Mouse (Mus musculus) erythroblast, embryonic 14.5 days (primary cell): ENCODE results near the gene Gsdma2.
"Not testable (repeated sequence)": the region's sequence is repeated elsewhere in the genome, so short reads cannot be mapped to it uniquely, and the experiment has no call there.

Experiments used
- GATA1 ChIP-seq: IDR thresholded peaks from 2 replicates; pipeline ENCODE4 v1.6.1; 2012; ENCODE audit warnings: low read length, inconsistent platforms, mixed read lengths
- TAL1 ChIP-seq: IDR thresholded peaks from 3 replicates; pipeline ENCODE4 v1.6.1; 2012; ENCODE audit warnings: low read length, inconsistent platforms, mixed read lengths

- TF ChIP-seq GATA1, TAL1: not testable (repeated sequence)
Measured at GRCm38 (mm10) chr11:98680595-98680994, 34.0 kb downstream of the Gsdma2 start.
